Comparison of ENCODE assay signal across 9 mouse cellular contexts in the genomic region with DNA sequence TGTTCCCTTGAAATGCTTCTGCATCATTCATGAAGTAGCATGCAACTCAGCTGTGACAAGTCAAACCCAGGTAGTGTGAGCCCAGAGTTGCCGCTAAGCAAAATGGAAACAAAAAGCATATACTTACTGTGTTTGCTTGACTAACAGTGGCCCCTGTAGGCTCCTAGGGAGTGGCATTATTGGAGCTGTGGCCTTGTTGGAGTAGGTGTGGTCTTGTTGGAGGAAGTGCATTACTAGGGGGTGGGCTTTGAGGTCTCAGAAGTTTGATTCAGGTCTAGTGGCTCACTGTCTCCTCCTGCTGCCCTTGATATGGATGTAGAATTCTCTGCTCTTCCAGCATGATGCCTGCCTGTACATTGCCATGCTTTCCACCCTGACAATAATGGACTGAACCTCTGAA. TPM values are rescaled to one million over a fixed set of nuclear protein-coding genes. Genes with fewer than 3 reads are reported as not detected.
DNase-seq lines count a peak whose midpoint lies in the region; ATAC-seq and TF ChIP-seq lines count a peak whose summit lies in the region.
"Had no signal": no experiment of that assay in that cellular context is flagged by ENCODE, and none has a peak within 500 bp of the region (broad histone marks: within the 10 kb centered on the region; RNA-seq: fewer than 3 reads in every experiment).

No protein-coding gene starts in this region.

- H3K4me3 ChIP-seq in heart, embryonic 12.5 days: no peak overlapping the region
- peak overlapping the region; percentile 56 to 68 for H3K4me3 ChIP-seq in ES-E14 (ENCODE audit: insufficient read depth in 1 of 2, low read depth in 1 of 2, low read length in 2 of 2, poor library complexity in 1 of 2, severe bottlenecking in 1 of 2)
- H3K4me3 ChIP-seq in intestine, embryonic 14.5 days (ENCODE audit: low read depth, low read length): 0 out of 2 replicates have a peak overlapping the region, but pooled peaks have one; percentile 18
- H3K4me3 ChIP-seq in midbrain, embryonic 16.5 days (ENCODE audit: low read depth, low read length): no peak overlapping the region

- H3K9me3 ChIP-seq in heart, embryonic 12.5 days (replicated peaks): 0 out of 2 replicates have a peak, but pooled peaks cover 2% of the 10 kb centered on the region
- no peaks in the 10 kb centered on the region for H3K9me3 ChIP-seq in ES-E14 (ENCODE audit: control insufficient read depth, insufficient read depth, low read depth, low read length)
- no peaks in the 10 kb centered on the region for H3K9me3 ChIP-seq in intestine, embryonic 14.5 days (ENCODE audit: control insufficient read depth, low read length)
- no peaks in the 10 kb centered on the region for H3K9me3 ChIP-seq in midbrain, embryonic 16.5 days (replicated peaks; ENCODE audit: control insufficient read depth, low read length, poor library complexity, severe bottlenecking)

- peak overlapping the region; percentile 69 for H3K4me2 ChIP-seq in heart, embryonic 12.5 days
- peak overlapping the region; percentile 38 for H3K4me2 ChIP-seq in intestine, embryonic 14.5 days (ENCODE audit: low read length)
- H3K4me2 ChIP-seq in midbrain, embryonic 16.5 days (ENCODE audit: low read length): no peak overlapping the region

- WGBS in heart, embryonic 12.5 days: 15% methylated on average over 1 of the region's 1 CpGs
- 15% methylated on average over 1 of the region's 1 CpGs for WGBS in intestine, embryonic 14.5 days
- WGBS in midbrain, embryonic 16.5 days: 31% methylated on average over 1 of the region's 1 CpGs

- H3K27ac ChIP-seq in heart, embryonic 12.5 days (ENCODE audit: poor library complexity, severe bottlenecking): no peak overlapping the region
- H3K27ac ChIP-seq in ES-E14 (ENCODE audit: insufficient read depth, low read depth, low read length, poor library complexity, severe bottlenecking): no peak overlapping the region
- no peak overlapping the region for H3K27ac ChIP-seq in intestine, embryonic 14.5 days (ENCODE audit: low read depth)
- H3K27ac ChIP-seq in midbrain, embryonic 16.5 days (ENCODE audit: low read length): no peak overlapping the region

- in situ Hi-C loops in ES-E14 (cut with MboI; ENCODE audit: low sequenced_read_pairs in 2 of 2, unreplicated experiment in 2 of 2): loop anchor here in 1 of 2 experiments (10.0 kb wide), 1 partner anchor 126 kb away; the partner anchor contains the start of gene Unc45b

- no peaks in the 10 kb centered on the region for H3K36me3 ChIP-seq in heart, embryonic 12.5 days
- no peaks in the 10 kb centered on the region for H3K36me3 ChIP-seq in ES-E14 (ENCODE audit: control insufficient read depth, insufficient read depth, low read length, poor library complexity, severe bottlenecking)
- H3K36me3 ChIP-seq in intestine, embryonic 14.5 days (ENCODE audit: control insufficient read depth, insufficient read depth, low read length): no peaks in the 10 kb centered on the region
- H3K36me3 ChIP-seq in midbrain, embryonic 16.5 days (ENCODE audit: control insufficient read depth, insufficient read depth, low read length): no peaks in the 10 kb centered on the region

- DNase-seq in heart, adult 8-10 months (ENCODE audit: low spot score): no peak
- DNase-seq in ES-E14 (ENCODE audit: low read depth, low spot score): no peak
- DNase-seq in intestine, embryonic 14.5 days (ENCODE audit: low spot score): no peak
- DNase-seq in embryo, embryonic 11 days: no peak
- no peak for DNase-seq in kidney, adult 18-20 months
- DNase-seq: kidney, adult 11 months had no signal

- H3K9ac ChIP-seq in heart, embryonic 12.5 days: no peak overlapping the region
- no peak overlapping the region for H3K9ac ChIP-seq in ES-E14 (ENCODE audit: insufficient read depth, low read depth, low read length, poor library complexity, severe bottlenecking)
- no peak overlapping the region for H3K9ac ChIP-seq in intestine, embryonic 14.5 days (ENCODE audit: low read length)
- no peak overlapping the region for H3K9ac ChIP-seq in midbrain, embryonic 16.5 days (ENCODE audit: low read depth, low read length)

- ATAC-seq in heart, embryonic 12.5 days (ENCODE audit: insufficient number of reproducible peaks, low FRiP score): no peak
- no peak for ATAC-seq in intestine, embryonic 14.5 days (replicated peaks; ENCODE audit: low FRiP score, low TSS enrichment, low read depth)
- peak; percentile 78; the same call in 1 of the 2 replicates for ATAC-seq in neutrophil, adult 5-6 weeks (ENCODE audit: extremely low read depth, insufficient number of reproducible peaks, low FRiP score, poor library complexity, severe bottlenecking)
- no peak for ATAC-seq in midbrain, embryonic 16.5 days

- no peaks in the 10 kb centered on the region; the same call in 1 of the 2 replicates for H3K27me3 ChIP-seq in heart, embryonic 12.5 days (replicated peaks)
- H3K27me3 ChIP-seq in intestine, embryonic 14.5 days (replicated peaks; ENCODE audit: control insufficient read depth, insufficient read depth, low read length): no peaks in the 10 kb centered on the region
- H3K27me3 ChIP-seq in midbrain, embryonic 16.5 days (ENCODE audit: control insufficient read depth, insufficient read depth, low read depth, low read length): no peaks in the 10 kb centered on the region

- peaks cover 4% of the 10 kb centered on the region; the same call in 1 of the 2 replicates for H3K4me1 ChIP-seq in heart, embryonic 12.5 days (replicated peaks)
- no peaks in the 10 kb centered on the region; a peak in 1 of 4 replicates for H3K4me1 ChIP-seq in ES-E14 (ENCODE audit: control insufficient read depth in 2 of 2, insufficient read depth in 2 of 2, low read length in 2 of 2, poor library complexity in 1 of 2)
- no peaks in the 10 kb centered on the region for H3K4me1 ChIP-seq in intestine, embryonic 14.5 days (replicated peaks; ENCODE audit: control insufficient read depth, insufficient read depth, low read length)
- no peaks in the 10 kb centered on the region for H3K4me1 ChIP-seq in midbrain, embryonic 16.5 days (ENCODE audit: control insufficient read depth, insufficient read depth, low read length)

TF ChIP-seq in ES-E14, 5 proteins besides CTCF, POLR2A, EP300 and RAD21:
- TF ChIP-seq ZC3H11A (IDR thresholded peaks at IDR 0.05; ENCODE audit: borderline replicate concordance, low read depth, low read length) (peak; percentile 7; the same call in 1 of the 2 replicates), MAFK (IDR thresholded peaks at IDR 0.05; ENCODE audit: insufficient read depth, low read depth, low read length) (no peak)

RNA-seq across cellular contexts. Expression of gene Slfn8, which starts 19.7 kb away (rescaled TPM):
- polyA plus RNA-seq in heart, embryonic 12.5 days (2016; fragmentation: Nextera tagmentation; extraction: Ambion mirVana): 0.26 and 0.36 TPM in 2 replicates
- total RNA-seq in heart, adult 8-10 months (2022): under 1 TPM; 0.43 to 0.76 (median 0.67) TPM
- 2.3 and 2.4 TPM in 2 replicates for total RNA-seq in ES-E14 (2012; rRNA removed)
- 0.43 and 0.51 TPM in 2 replicates for polyA plus RNA-seq in intestine, embryonic 14.5 days (2014; fragmentation: Nextera tagmentation; extraction: Ambion mirVana)
- 130 and 136 TPM in 2 replicates for total RNA-seq in neutrophil, adult 5-6 weeks (2017)
- polyA plus RNA-seq in midbrain, embryonic 16.5 days (2015; fragmentation: Nextera tagmentation; extraction: Ambion mirVana): 0.09 and 0.14 TPM in 2 replicates

RNA-seq across cellular contexts. Expression of gene Slfn2, which starts 24.6 kb away (rescaled TPM):
- polyA plus RNA-seq in heart, embryonic 12.5 days (2016; fragmentation: Nextera tagmentation; extraction: Ambion mirVana): 2.6 and 3.4 TPM in 2 replicates
- total RNA-seq in heart, adult 8-10 months (2022): 1 to 10 TPM; 1.8 to 4.6 (median 2.3) TPM
- total RNA-seq in ES-E14 (2012; rRNA removed): 0.26 and 2.0 TPM in 2 replicates
- polyA plus RNA-seq in intestine, embryonic 14.5 days (2014; fragmentation: Nextera tagmentation; extraction: Ambion mirVana): 4.6 and 5.4 TPM in 2 replicates
- 1,322 and 1,334 TPM in 2 replicates for total RNA-seq in neutrophil, adult 5-6 weeks (2017)
- 0.61 and 1.1 TPM in 2 replicates for polyA plus RNA-seq in midbrain, embryonic 16.5 days (2015; fragmentation: Nextera tagmentation; extraction: Ambion mirVana)

RNA-seq across cellular contexts. Expression of gene Slfn9, which starts 48.7 kb away (rescaled TPM):
- 19.9 and 20.3 TPM in 2 replicates for polyA plus RNA-seq in heart, embryonic 12.5 days (2016; fragmentation: Nextera tagmentation; extraction: Ambion mirVana)
- total RNA-seq in heart, adult 8-10 months (2022): under 1 TPM; 0.56 to 0.72 (median 0.62) TPM
- total RNA-seq in ES-E14 (2012; rRNA removed): 10.9 and 12.3 TPM in 2 replicates
- polyA plus RNA-seq in intestine, embryonic 14.5 days (2014; fragmentation: Nextera tagmentation; extraction: Ambion mirVana): 16.9 and 19.5 TPM in 2 replicates
- total RNA-seq in neutrophil, adult 5-6 weeks (2017): 5.5 and 8.0 TPM in 2 replicates
- polyA plus RNA-seq in midbrain, embryonic 16.5 days (2015; fragmentation: Nextera tagmentation; extraction: Ambion mirVana): 1.7 and 1.9 TPM in 2 replicates

Comparison
In these comparisons a context has a peak if more than half of its experiments do, and no peak if none do; other contexts are left out.
1. H3K4me3 ChIP-seq: peak in ES-E14 (2 of 2) and intestine, embryonic 14.5 days (single experiment); none in heart, embryonic 12.5 days (single experiment) and midbrain, embryonic 16.5 days (single experiment).
2. RNA of gene Slfn8, which starts 19.7 kb away (total RNA-seq): 130 to 136 TPM in neutrophil, adult 5-6 weeks; 2.3 to 2.4 TPM in ES-E14 and 0.43 to 0.76 TPM in heart, adult 8-10 months; every median in the first group is over 10 times any median in the second.
3. RNA of gene Slfn2, which starts 24.6 kb away (total RNA-seq): 1,322 to 1,334 TPM in neutrophil, adult 5-6 weeks; 1.8 to 4.6 TPM in heart, adult 8-10 months and 0.26 to 2.0 TPM in ES-E14; every median in the first group is over 100 times any median in the second.